ENCODE assay signal across 20 mouse cellular contexts in genomic region chr15:98884106-98884505, GRCm38 (mm10). TPM values are rescaled to one million over a fixed set of nuclear protein-coding genes. Genes with fewer than 3 reads are reported as not detected.
DNase-seq lines count a peak whose midpoint lies in the region; ATAC-seq lines count a peak whose summit lies in the region.
"Had no signal": no experiment of that assay in that cellular context is flagged by ENCODE, and none has a peak within 500 bp of the region (broad histone marks: within the 10 kb centered on the region; RNA-seq: fewer than 3 reads in every experiment).

No protein-coding gene starts in this region.

- H3K4me1 ChIP-seq in kidney, embryonic 15.5 days = peaks cover 19% of the 10 kb centered on the region
- 0 out of 2 replicates have a peak, but pooled peaks cover 7% of the 10 kb centered on the region for H3K4me1 ChIP-seq in intestine, embryonic 15.5 days (replicated peaks)
- H3K4me1 ChIP-seq in intestine, embryonic 16.5 days (ENCODE audit: control insufficient read depth, insufficient read depth, low read length) = peaks cover 5% of the 10 kb centered on the region

- H3K9me3 ChIP-seq in kidney, embryonic 15.5 days (replicated peaks) = no peaks in the 10 kb centered on the region
- no peaks in the 10 kb centered on the region for H3K9me3 ChIP-seq in intestine, embryonic 15.5 days
- H3K9me3 ChIP-seq in intestine, embryonic 16.5 days (ENCODE audit: control insufficient read depth, low read length) = no peaks in the 10 kb centered on the region
- H3K9me3 ChIP-seq: forebrain, embryonic 10.5 days; forebrain, embryonic 13.5 days; hindbrain, embryonic 12.5 days; hindbrain, embryonic 15.5 days had no signal

- peaks cover 1% of the 10 kb centered on the region; the same call in 1 of the 2 replicates for H3K36me3 ChIP-seq in kidney, embryonic 15.5 days
- H3K36me3 ChIP-seq in intestine, embryonic 15.5 days = no peaks in the 10 kb centered on the region
- no peaks in the 10 kb centered on the region for H3K36me3 ChIP-seq in intestine, embryonic 16.5 days (ENCODE audit: control insufficient read depth, insufficient read depth, low read length)
- H3K36me3 ChIP-seq: hindbrain, embryonic 12.5 days; hindbrain, embryonic 15.5 days had no signal

- H3K27me3 ChIP-seq in kidney, embryonic 15.5 days = peaks cover 2% of the 10 kb centered on the region; the same call in 1 of the 2 replicates
- H3K27me3 ChIP-seq in intestine, embryonic 15.5 days (replicated peaks) = no peaks in the 10 kb centered on the region
- H3K27me3 ChIP-seq in intestine, embryonic 16.5 days (replicated peaks; ENCODE audit: control insufficient read depth, insufficient read depth, low read length) = no peaks in the 10 kb centered on the region
- H3K27me3 ChIP-seq: forebrain, embryonic 13.5 days; hindbrain, embryonic 15.5 days had no signal

- no peak overlapping the region for H3K4me3 ChIP-seq in kidney, embryonic 15.5 days (replicated peaks)
- H3K4me3 ChIP-seq in intestine, embryonic 15.5 days (replicated peaks) = no peak overlapping the region
- no peak overlapping the region for H3K4me3 ChIP-seq in intestine, embryonic 16.5 days (ENCODE audit: low read length)
- H3K4me3 ChIP-seq: forebrain, embryonic 10.5 days; forebrain, embryonic 13.5 days; gastrocnemius, adult 2 months; hindbrain, embryonic 12.5 days; hindbrain, embryonic 15.5 days had no signal

- no peak overlapping the region for H3K4me2 ChIP-seq in kidney, embryonic 15.5 days
- no peak overlapping the region for H3K4me2 ChIP-seq in intestine, embryonic 15.5 days (replicated peaks)
- no peak overlapping the region for H3K4me2 ChIP-seq in intestine, embryonic 16.5 days (ENCODE audit: low read depth, low read length)
- H3K4me2 ChIP-seq: forebrain, embryonic 13.5 days; heart, embryonic 11.5 days; hindbrain, embryonic 12.5 days; hindbrain, embryonic 15.5 days had no signal

- DNase-seq in kidney, postnatal 25 days = no peak
- peak; percentile 74 for DNase-seq in yolk sac, embryonic 10.5 days (ENCODE audit: low spot score)
- no peak for DNase-seq in cerebellum, adult 11 months
- DNase-seq: adrenal gland, postnatal 25 days; cerebellum, adult 18-20 months; cerebellum, adult 9-10 months; cerebellum, postnatal 14 days; gastrocnemius, adult 2 months; gastrocnemius, postnatal 14 days; heart, adult 11 months had no signal

- no peak overlapping the region for H3K9ac ChIP-seq in kidney, embryonic 15.5 days
- H3K9ac ChIP-seq in intestine, embryonic 15.5 days = no peak overlapping the region
- H3K9ac ChIP-seq in intestine, embryonic 16.5 days (ENCODE audit: low read depth, low read length) = no peak overlapping the region
- H3K9ac ChIP-seq: forebrain, embryonic 13.5 days; hindbrain, embryonic 12.5 days; hindbrain, embryonic 15.5 days had no signal

- ATAC-seq in kidney, embryonic 15.5 days (replicated peaks; ENCODE audit: low FRiP score) = no peak
- ATAC-seq in intestine, embryonic 15.5 days = no peak
- ATAC-seq in intestine, embryonic 16.5 days = no peak
- ATAC-seq: CD4-positive, CD25-positive, alpha-beta regulatory T cell, adult 4 months; forebrain, embryonic 13.5 days; forebrain, embryonic 16.5 days had no signal

- 0 out of 2 replicates have a peak overlapping the region, but pooled peaks have one; percentile 6 for H3K27ac ChIP-seq in kidney, embryonic 15.5 days
- peak overlapping the region; percentile 48; the same call in 1 of the 2 replicates for H3K27ac ChIP-seq in intestine, embryonic 15.5 days
- H3K27ac ChIP-seq in intestine, embryonic 16.5 days (ENCODE audit: low read length) = peak overlapping the region; percentile 82
- H3K27ac ChIP-seq: forebrain, embryonic 10.5 days; forebrain, embryonic 13.5 days; gastrocnemius, adult 2 months; hindbrain, embryonic 12.5 days; hindbrain, embryonic 15.5 days had no signal

- WGBS in kidney, embryonic 15.5 days = 60% methylated on average over 1 of the region's 1 CpGs
- WGBS in intestine, embryonic 15.5 days = 68% methylated on average over 1 of the region's 1 CpGs
- WGBS in intestine, embryonic 16.5 days = 59% methylated on average over 1 of the region's 1 CpGs

RNA-seq across cellular contexts. Expression of gene Rhebl1, which starts 10.2 kb away (rescaled TPM):
- polyA plus RNA-seq in kidney, embryonic 15.5 days (2015; fragmentation: Nextera tagmentation; extraction: Ambion mirVana) = 20.0 and 20.5 TPM in 2 replicates
- polyA plus RNA-seq in intestine, embryonic 15.5 days (2015; fragmentation: Nextera tagmentation; extraction: Ambion mirVana) = 10.8 and 12.5 TPM in 2 replicates
- 11.3 and 12.3 TPM in 2 replicates for polyA plus RNA-seq in intestine, embryonic 16.5 days (2015; fragmentation: Nextera tagmentation; extraction: Ambion mirVana)

RNA-seq across cellular contexts. Expression of gene Kmt2d, which starts 13.1 kb away (rescaled TPM):
- 12.3 and 13.3 TPM in 2 replicates for polyA plus RNA-seq in kidney, embryonic 15.5 days (2015; fragmentation: Nextera tagmentation; extraction: Ambion mirVana)
- 9.6 and 10.4 TPM in 2 replicates for polyA plus RNA-seq in intestine, embryonic 15.5 days (2015; fragmentation: Nextera tagmentation; extraction: Ambion mirVana)
- 7.7 and 7.9 TPM in 2 replicates for polyA plus RNA-seq in intestine, embryonic 16.5 days (2015; fragmentation: Nextera tagmentation; extraction: Ambion mirVana)

RNA-seq across cellular contexts. Expression of gene Dhh, which starts 14.2 kb away (rescaled TPM):
- 1.4 and 2.0 TPM in 2 replicates for polyA plus RNA-seq in kidney, embryonic 15.5 days (2015; fragmentation: Nextera tagmentation; extraction: Ambion mirVana)
- polyA plus RNA-seq in intestine, embryonic 15.5 days (2015; fragmentation: Nextera tagmentation; extraction: Ambion mirVana) = 0.96 and 1.1 TPM in 2 replicates
- polyA plus RNA-seq in intestine, embryonic 16.5 days (2015; fragmentation: Nextera tagmentation; extraction: Ambion mirVana) = 0.83 and 1.6 TPM in 2 replicates
- polyA plus RNA-seq: CD4-positive, CD25-positive, alpha-beta regulatory T cell, adult 4 months had no signal

RNA-seq across cellular contexts. Expression of gene Lmbr1l, which starts 33.9 kb away (rescaled TPM):
- 16.4 and 17.6 TPM in 2 replicates for polyA plus RNA-seq in kidney, embryonic 15.5 days (2015; fragmentation: Nextera tagmentation; extraction: Ambion mirVana)
- 18.6 and 19.0 TPM in 2 replicates for polyA plus RNA-seq in intestine, embryonic 15.5 days (2015; fragmentation: Nextera tagmentation; extraction: Ambion mirVana)
- polyA plus RNA-seq in intestine, embryonic 16.5 days (2015; fragmentation: Nextera tagmentation; extraction: Ambion mirVana) = 20.4 and 23.6 TPM in 2 replicates

RNA-seq across cellular contexts. Expression of gene Tuba1b, which starts 50.3 kb away (rescaled TPM):
- polyA plus RNA-seq in kidney, embryonic 15.5 days (2015; fragmentation: Nextera tagmentation; extraction: Ambion mirVana) = 1,698 and 1,797 TPM in 2 replicates
- polyA plus RNA-seq in intestine, embryonic 15.5 days (2015; fragmentation: Nextera tagmentation; extraction: Ambion mirVana) = 1,296 and 1,330 TPM in 2 replicates
- polyA plus RNA-seq in intestine, embryonic 16.5 days (2015; fragmentation: Nextera tagmentation; extraction: Ambion mirVana) = 1,159 and 1,322 TPM in 2 replicates

Comparison
In these comparisons a context has a peak if more than half of its experiments do, and no peak if none do; other contexts are left out.
1. H3K27ac ChIP-seq: peak in every context shown above with its lines; median percentile 82 in intestine, embryonic 16.5 days; 48 in intestine, embryonic 15.5 days; 6 in kidney, embryonic 15.5 days.